Mouse (Mus musculus): ENCODE results near the gene R3hdm1.
A peak's percentile ranks its signal among the peaks of the same experiment; 100 is the strongest.

Gene R3hdm1

GRCm38 (mm10) chr1:128070003-128070402, 33.1 kb upstream of the R3hdm1 start:
- H3K4me3 ChIP-seq (replicated peaks; ENCODE audit: low read length): no peak overlapping the region
- H3K27me3 ChIP-seq (ENCODE audit: insufficient read depth, low read length): no peaks in the 10 kb centered on the region
- TF ChIP-seq CTCF (conservative IDR thresholded peaks at IDR 0.05; ENCODE audit: low read length) (no peak), NANOG (IDR thresholded peaks at IDR 0.05; ENCODE audit: borderline replicate concordance, low read length) (no peak), POU5F1 (IDR thresholded peaks at IDR 0.05; ENCODE audit: borderline replicate concordance, low read length) (no peak)
- peaks cover 16% of the 10 kb centered on the region for H3K36me3 ChIP-seq (ENCODE audit: insufficient read depth, low read length)
- no peaks in the 10 kb centered on the region for H3K4me1 ChIP-seq (replicated peaks; ENCODE audit: low read depth, low read length)
- peaks cover 17% of the 10 kb centered on the region for H3K9me3 ChIP-seq (ENCODE audit: low read length)

GRCm38 (mm10) chr1:128073051-128073450, 30.1 kb upstream of the R3hdm1 start:
- Histone ChIP-seq H3K36me3 (ENCODE audit: insufficient read depth, low read length) (peaks cover 5% of the 10 kb centered on the region; the same call in 1 of the 2 replicates), H3K4me1 (replicated peaks; ENCODE audit: low read depth, low read length) (no peaks in the 10 kb centered on the region), H3K4me3 (replicated peaks; ENCODE audit: low read length) (no peak overlapping the region), H3K27me3 (ENCODE audit: insufficient read depth, low read length) (no peaks in the 10 kb centered on the region), H3K9me3 (ENCODE audit: low read length) (no peaks in the 10 kb centered on the region)
- TF ChIP-seq CTCF (conservative IDR thresholded peaks at IDR 0.05; ENCODE audit: low read length) (no peak), POU5F1 (IDR thresholded peaks at IDR 0.05; ENCODE audit: borderline replicate concordance, low read length) (no peak), NANOG (IDR thresholded peaks at IDR 0.05; ENCODE audit: borderline replicate concordance, low read length) (no peak)

GRCm38 (mm10) chr1:128076791-128077479, 26.2 kb upstream of the R3hdm1 start:
- H3K4me1 ChIP-seq (replicated peaks; ENCODE audit: low read depth, low read length): no peaks in the 10 kb centered on the region
- TF ChIP-seq CTCF (conservative IDR thresholded peaks at IDR 0.05; ENCODE audit: low read length): no peak
- no peak for TF ChIP-seq NANOG (IDR thresholded peaks at IDR 0.05; ENCODE audit: borderline replicate concordance, low read length)
- no peak for TF ChIP-seq POU5F1 (IDR thresholded peaks at IDR 0.05; ENCODE audit: borderline replicate concordance, low read length)
- no peak overlapping the region for H3K4me3 ChIP-seq (replicated peaks; ENCODE audit: low read length)
- H3K9me3 ChIP-seq (ENCODE audit: low read length): no peaks in the 10 kb centered on the region
- no peaks in the 10 kb centered on the region for H3K27me3 ChIP-seq (ENCODE audit: insufficient read depth, low read length)
- peaks cover 5% of the 10 kb centered on the region; the same call in 1 of the 2 replicates for H3K36me3 ChIP-seq (ENCODE audit: insufficient read depth, low read length)

GRCm38 (mm10) chr1:128077788-128078187, 25.3 kb upstream of the R3hdm1 start:
- TF ChIP-seq NANOG (IDR thresholded peaks at IDR 0.05; ENCODE audit: borderline replicate concordance, low read length) (no peak), POU5F1 (IDR thresholded peaks at IDR 0.05; ENCODE audit: borderline replicate concordance, low read length) (no peak), CTCF (conservative IDR thresholded peaks at IDR 0.05; ENCODE audit: low read length) (no peak)
- Histone ChIP-seq H3K4me3 (replicated peaks; ENCODE audit: low read length) (no peak overlapping the region), H3K4me1 (replicated peaks; ENCODE audit: low read depth, low read length) (peaks cover 2% of the 10 kb centered on the region), H3K9me3 (ENCODE audit: low read length) (no peaks in the 10 kb centered on the region), H3K36me3 (ENCODE audit: insufficient read depth, low read length) (peaks cover 5% of the 10 kb centered on the region; the same call in 1 of the 2 replicates), H3K27me3 (ENCODE audit: insufficient read depth, low read length) (no peaks in the 10 kb centered on the region)

- TF ChIP-seq POU5F1 (IDR thresholded peaks at IDR 0.05; ENCODE audit: borderline replicate concordance, low read length) (no peak), NANOG (IDR thresholded peaks at IDR 0.05; ENCODE audit: borderline replicate concordance, low read length) (no peak), CTCF (conservative IDR thresholded peaks at IDR 0.05; ENCODE audit: low read length) (no peak)
- no peaks in the 10 kb centered on the region for H3K27me3 ChIP-seq (ENCODE audit: insufficient read depth, low read length)
- H3K4me1 ChIP-seq (replicated peaks; ENCODE audit: low read depth, low read length): peaks cover 11% of the 10 kb centered on the region
- H3K36me3 ChIP-seq (ENCODE audit: insufficient read depth, low read length): peaks cover 5% of the 10 kb centered on the region; the same call in 1 of the 2 replicates
- no peaks in the 10 kb centered on the region for H3K9me3 ChIP-seq (ENCODE audit: low read length)
- no peak overlapping the region for H3K4me3 ChIP-seq (replicated peaks; ENCODE audit: low read length)
These were observed 24.5 kb upstream of the R3hdm1 start for GRCm38 (mm10) chr1:128078646-128079045.

- H3K9me3 ChIP-seq (ENCODE audit: low read length): peaks cover 3% of the 10 kb centered on the region; the same call in 1 of the 2 replicates
- no peak for TF ChIP-seq CTCF (conservative IDR thresholded peaks at IDR 0.05; ENCODE audit: low read length)
- no peak for TF ChIP-seq POU5F1 (IDR thresholded peaks at IDR 0.05; ENCODE audit: borderline replicate concordance, low read length)
- no peak for TF ChIP-seq NANOG (IDR thresholded peaks at IDR 0.05; ENCODE audit: borderline replicate concordance, low read length)
- no peak overlapping the region for H3K4me3 ChIP-seq (replicated peaks; ENCODE audit: low read length)
- H3K27me3 ChIP-seq (ENCODE audit: insufficient read depth, low read length): no peaks in the 10 kb centered on the region
- peaks cover 15% of the 10 kb centered on the region for H3K4me1 ChIP-seq (replicated peaks; ENCODE audit: low read depth, low read length)
- H3K36me3 ChIP-seq (ENCODE audit: insufficient read depth, low read length): peaks cover 11% of the 10 kb centered on the region
These were observed 22.0 kb upstream of the R3hdm1 start for GRCm38 (mm10) chr1:128080936-128081696.

GRCm38 (mm10) chr1:128081873-128082272, 21.2 kb upstream of the R3hdm1 start:
- peaks cover 9% of the 10 kb centered on the region for H3K9me3 ChIP-seq (ENCODE audit: low read length)
- peaks cover 15% of the 10 kb centered on the region for H3K4me1 ChIP-seq (replicated peaks; ENCODE audit: low read depth, low read length)
- TF ChIP-seq CTCF (conservative IDR thresholded peaks at IDR 0.05; ENCODE audit: low read length) (no peak), POU5F1 (IDR thresholded peaks at IDR 0.05; ENCODE audit: borderline replicate concordance, low read length) (no peak), NANOG (IDR thresholded peaks at IDR 0.05; ENCODE audit: borderline replicate concordance, low read length) (no peak)
- H3K36me3 ChIP-seq (ENCODE audit: insufficient read depth, low read length): peaks cover 17% of the 10 kb centered on the region
- no peaks in the 10 kb centered on the region for H3K27me3 ChIP-seq (ENCODE audit: insufficient read depth, low read length)
- H3K4me3 ChIP-seq (replicated peaks; ENCODE audit: low read length): no peak overlapping the region

- Histone ChIP-seq H3K36me3 (ENCODE audit: insufficient read depth, low read length) (peaks cover 17% of the 10 kb centered on the region), H3K4me1 (replicated peaks; ENCODE audit: low read depth, low read length) (peaks cover 15% of the 10 kb centered on the region)
- TF ChIP-seq POU5F1 (IDR thresholded peaks at IDR 0.05; ENCODE audit: borderline replicate concordance, low read length) (no peak), NANOG (IDR thresholded peaks at IDR 0.05; ENCODE audit: borderline replicate concordance, low read length) (no peak), CTCF (conservative IDR thresholded peaks at IDR 0.05; ENCODE audit: low read length) (no peak)
These were observed 20.3 kb upstream of the R3hdm1 start for GRCm38 (mm10) chr1:128082800-128083199.

More at GRCm38 (mm10) chr1:128082800-128083199, 20.3 kb upstream of the R3hdm1 start:
- Histone ChIP-seq H3K4me3 (replicated peaks; ENCODE audit: low read length) (peak overlapping the region; percentile 30; the same call in 1 of the 2 replicates), H3K27me3 (ENCODE audit: insufficient read depth, low read length) (no peaks in the 10 kb centered on the region), H3K9me3 (ENCODE audit: low read length) (peaks cover 14% of the 10 kb centered on the region)
